Mouse (Mus musculus): ENCODE measurements around the gene Zfp526.

GRCm38 (mm10) chr7:25247498-25247897 lies 26.3 kb downstream of the Zfp526 start:
- TF ChIP-seq CTCF (IDR thresholded peaks at IDR 0.05; ENCODE audit: low read depth), result no peak
- TF ChIP-seq EP300 (IDR thresholded peaks at IDR 0.05; ENCODE audit: low read depth), result no peak

Data from liver, embryonic 14.5 days (tissue).